Mouse (Mus musculus) thymus, postnatal 36 days (tissue): ENCODE data around the gene Gm21970.
A peak's percentile ranks its signal among the peaks of the same experiment; 100 is the strongest.

ENCODE experiments used
- DNase-seq, 2 experiments: peaks; one replicate each; pipeline ENCODE4 v3.0.0; 2022; ENCODE audit warnings: mixed read lengths in 2 of 2

Gm21970 gene

DNA sequence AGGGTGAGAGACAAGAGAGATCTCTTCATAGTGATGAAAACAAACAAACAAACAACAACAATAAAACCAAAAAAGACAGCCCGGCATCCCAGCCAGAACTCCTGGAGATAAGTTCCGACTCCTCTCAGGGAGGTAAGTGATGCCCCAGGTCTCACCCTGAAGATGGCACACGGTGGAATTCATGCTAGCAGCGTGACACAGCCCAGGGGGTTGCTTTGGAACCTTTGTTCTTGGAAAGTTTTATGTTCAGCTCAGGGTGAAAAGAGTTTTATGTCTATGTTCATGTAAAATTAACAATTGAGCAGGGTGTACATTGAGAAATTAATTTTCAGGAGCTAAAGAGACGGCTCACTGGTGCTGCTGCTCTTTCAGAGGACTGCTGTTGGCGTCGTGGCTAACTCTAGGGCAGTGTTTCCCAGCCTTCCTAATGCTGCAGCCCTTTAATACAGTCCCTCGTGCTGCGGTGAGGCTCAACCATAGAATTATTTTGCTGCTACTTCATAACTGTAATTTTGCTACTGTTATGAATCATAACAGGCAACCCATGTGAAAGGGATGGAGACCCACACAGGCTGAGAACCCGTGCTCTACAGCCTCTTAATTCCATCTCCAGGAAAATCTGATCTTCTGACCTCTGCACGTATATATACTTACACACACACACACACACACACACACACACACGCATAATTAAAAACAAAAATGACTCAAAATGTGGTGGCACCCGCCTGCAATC is 74.2 kb downstream of the Gm21970 start:
- DNase-seq = no peak

DNA sequence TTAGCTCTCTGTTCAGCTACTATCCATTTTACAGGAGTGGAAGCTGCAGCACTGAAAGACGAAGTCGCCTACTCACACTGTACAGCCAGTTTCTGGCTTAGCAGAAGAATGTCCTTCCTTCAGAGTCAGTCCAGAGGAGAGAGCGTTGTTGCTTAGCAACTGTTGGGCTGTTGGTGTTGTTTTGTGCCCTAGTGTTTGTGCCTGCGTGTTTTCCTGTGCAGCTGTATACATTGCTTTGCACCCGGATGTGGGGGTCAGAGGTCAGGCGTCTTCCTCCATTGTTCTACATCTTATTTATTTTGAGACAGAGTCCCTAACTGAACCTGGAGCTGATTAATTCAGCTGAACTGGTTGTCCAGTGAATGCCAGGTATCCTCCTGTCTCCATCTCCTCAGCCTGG is 75.0 kb downstream of the Gm21970 start:
- peak in 1 of 2 experiments; percentile 55 for DNase-seq
